Mouse (Mus musculus): ENCODE measurements around the gene Minar1. TPM values are rescaled to one million over a fixed set of nuclear protein-coding genes. Genes with fewer than 3 reads are reported as not detected.

Gene Minar1
- total and polyA plus RNA-seq, 2 experiments: not detected

DNA sequence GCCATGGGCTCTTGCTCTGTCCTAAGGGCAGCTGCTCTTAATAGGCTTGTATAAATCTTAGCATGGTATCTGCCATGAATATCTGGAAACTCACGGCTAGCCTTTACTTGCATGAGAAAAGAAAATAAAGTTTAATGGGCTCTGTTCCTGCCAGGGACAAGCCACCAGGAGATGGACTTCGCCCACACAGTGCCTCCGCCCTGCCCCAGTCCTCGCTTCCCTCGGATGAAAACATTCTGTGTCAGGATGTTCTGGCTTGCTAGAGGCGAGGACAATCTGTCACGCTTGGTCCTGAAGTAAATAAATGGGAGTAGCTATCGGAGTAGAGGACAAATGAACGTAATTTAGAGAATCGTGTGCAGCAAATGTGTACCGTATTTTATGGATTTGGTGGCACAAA is 16.7 kb downstream of the Minar1 start:
- 46% methylated on average over 11 of the region's 11 CpGs for WGBS

DNA sequence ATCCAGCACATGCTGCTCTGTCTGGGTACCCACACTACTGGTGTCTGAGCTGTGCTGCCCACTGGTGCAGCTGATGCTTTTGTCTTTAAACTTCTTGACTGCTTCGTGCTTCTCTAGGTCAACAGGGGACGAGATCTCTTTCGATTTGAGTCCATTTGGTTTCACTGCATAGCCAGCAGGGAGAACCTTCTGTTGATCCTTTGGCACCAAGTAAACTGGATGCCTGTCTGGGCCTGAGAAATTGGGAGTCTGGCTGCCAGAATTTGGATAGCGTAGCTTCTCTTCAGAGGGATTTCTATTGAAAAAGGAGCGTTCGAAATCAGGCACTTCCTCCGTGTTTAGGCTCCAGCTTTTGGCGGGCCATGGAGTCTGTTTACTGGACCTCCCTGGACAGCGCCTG is 21.0 kb downstream of the Minar1 start:
- DNase-seq (ENCODE audit: extremely low read depth, low read depth, low spot score): no peak
- Histone ChIP-seq H3K4me1 (ENCODE audit: control insufficient read depth, insufficient read depth, low read length) (no peaks in the 10 kb centered on the region), H3K27me3 (ENCODE audit: control insufficient read depth, insufficient read depth, low read length) (no peaks in the 10 kb centered on the region), H3K4me3 (ENCODE audit: insufficient read depth, low read depth, low read length) (no peak overlapping the region), H3K79me2 (ENCODE audit: control insufficient read depth, insufficient read depth, low read length) (no peaks in the 10 kb centered on the region), H3K36me3 (ENCODE audit: control insufficient read depth, insufficient read depth, low read length) (no peaks in the 10 kb centered on the region), H3K9ac (ENCODE audit: low read depth, low read length) (no peak overlapping the region), H3K27ac (replicated peaks; ENCODE audit: insufficient read depth, low read depth, low read length) (no peak overlapping the region)
- TF ChIP-seq POLR2A (IDR thresholded peaks at IDR 0.05; ENCODE audit: extremely low read depth, insufficient read depth, low read length) (no peak), CTCF (IDR thresholded peaks at IDR 0.05; ENCODE audit: low read depth, low read length) (no peak)
- WGBS: 88% methylated on average over 9 of the region's 9 CpGs

More for the DNA sequence above, 16.7 kb downstream of the Minar1 start:
- DNase-seq (ENCODE audit: extremely low read depth, low read depth, low spot score): no peak
- H3K79me2 ChIP-seq (ENCODE audit: control insufficient read depth, insufficient read depth, low read length): no peaks in the 10 kb centered on the region
- no peak overlapping the region for H3K4me3 ChIP-seq (ENCODE audit: insufficient read depth, low read depth, low read length)
- no peaks in the 10 kb centered on the region for H3K27me3 ChIP-seq (ENCODE audit: control insufficient read depth, insufficient read depth, low read length)
- no peak overlapping the region for H3K9ac ChIP-seq (ENCODE audit: low read depth, low read length)
- TF ChIP-seq CTCF (IDR thresholded peaks at IDR 0.05; ENCODE audit: low read depth, low read length) (no peak), POLR2A (IDR thresholded peaks at IDR 0.05; ENCODE audit: extremely low read depth, insufficient read depth, low read length) (no peak)
- H3K36me3 ChIP-seq (ENCODE audit: control insufficient read depth, insufficient read depth, low read length): no peaks in the 10 kb centered on the region
- H3K27ac ChIP-seq (replicated peaks; ENCODE audit: insufficient read depth, low read depth, low read length): no peak overlapping the region
- H3K4me1 ChIP-seq (ENCODE audit: control insufficient read depth, insufficient read depth, low read length): no peaks in the 10 kb centered on the region

- WGBS: 87% methylated on average over 7 of the region's 7 CpGs
- H3K27ac ChIP-seq (replicated peaks; ENCODE audit: insufficient read depth, low read depth, low read length): no peak overlapping the region
- H3K4me3 ChIP-seq (ENCODE audit: insufficient read depth, low read depth, low read length): no peak overlapping the region
- no peaks in the 10 kb centered on the region for H3K4me1 ChIP-seq (ENCODE audit: control insufficient read depth, insufficient read depth, low read length)
- no peak overlapping the region for H3K9ac ChIP-seq (ENCODE audit: low read depth, low read length)
- TF ChIP-seq CTCF (IDR thresholded peaks at IDR 0.05; ENCODE audit: low read depth, low read length) (no peak), POLR2A (IDR thresholded peaks at IDR 0.05; ENCODE audit: extremely low read depth, insufficient read depth, low read length) (no peak)
- H3K27me3 ChIP-seq (ENCODE audit: control insufficient read depth, insufficient read depth, low read length): no peaks in the 10 kb centered on the region
- no peaks in the 10 kb centered on the region for H3K79me2 ChIP-seq (ENCODE audit: control insufficient read depth, insufficient read depth, low read length)
- DNase-seq (ENCODE audit: extremely low read depth, low read depth, low spot score): no peak
- H3K36me3 ChIP-seq (ENCODE audit: control insufficient read depth, insufficient read depth, low read length): no peaks in the 10 kb centered on the region
These were observed 22.2 kb downstream of the Minar1 start for GRCm38 (mm10) chr9:89600677-89601076.

DNA sequence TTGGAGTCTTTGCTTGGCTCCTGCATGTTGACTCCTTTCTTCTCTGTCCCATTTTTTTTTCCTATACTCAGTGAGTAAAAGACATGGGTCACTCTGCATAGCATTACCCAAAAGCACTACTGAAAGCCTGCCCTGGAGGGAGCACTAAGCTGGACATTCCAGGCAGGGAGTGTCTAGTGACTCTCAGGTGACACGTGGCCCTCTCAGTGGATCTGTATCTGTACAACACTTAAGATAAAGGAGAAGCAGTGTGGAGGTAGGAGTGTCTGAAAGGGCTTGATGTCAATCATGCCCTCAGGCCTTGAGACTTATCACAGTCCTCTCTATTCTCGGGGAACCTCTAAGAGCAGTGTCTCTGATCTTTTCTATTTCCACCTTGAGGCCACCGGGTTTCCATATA is 25.9 kb downstream of the Minar1 start:
- Histone ChIP-seq H3K36me3 (ENCODE audit: control insufficient read depth, insufficient read depth, low read length) (no peaks in the 10 kb centered on the region), H3K27ac (replicated peaks; ENCODE audit: insufficient read depth, low read depth, low read length) (no peak overlapping the region), H3K9ac (ENCODE audit: low read depth, low read length) (no peak overlapping the region), H3K4me3 (ENCODE audit: insufficient read depth, low read depth, low read length) (no peak overlapping the region), H3K79me2 (ENCODE audit: control insufficient read depth, insufficient read depth, low read length) (no peaks in the 10 kb centered on the region), H3K27me3 (ENCODE audit: control insufficient read depth, insufficient read depth, low read length) (no peaks in the 10 kb centered on the region), H3K4me1 (ENCODE audit: control insufficient read depth, insufficient read depth, low read length) (no peaks in the 10 kb centered on the region)
- no peak for DNase-seq (ENCODE audit: extremely low read depth, low read depth, low spot score)
- TF ChIP-seq POLR2A (IDR thresholded peaks at IDR 0.05; ENCODE audit: extremely low read depth, insufficient read depth, low read length) (no peak), CTCF (IDR thresholded peaks at IDR 0.05; ENCODE audit: low read depth, low read length) (no peak)
- 50% methylated on average over 3 of the region's 3 CpGs for WGBS

- no peak overlapping the region for H3K27ac ChIP-seq (replicated peaks; ENCODE audit: insufficient read depth, low read depth, low read length)
- H3K36me3 ChIP-seq (ENCODE audit: control insufficient read depth, insufficient read depth, low read length): no peaks in the 10 kb centered on the region
- 86% methylated on average over 5 of the region's 5 CpGs for WGBS
- no peak for DNase-seq (ENCODE audit: extremely low read depth, low read depth, low spot score)
- no peak for TF ChIP-seq CTCF (IDR thresholded peaks at IDR 0.05; ENCODE audit: low read depth, low read length)
- TF ChIP-seq POLR2A (IDR thresholded peaks at IDR 0.05; ENCODE audit: extremely low read depth, insufficient read depth, low read length): no peak
- H3K79me2 ChIP-seq (ENCODE audit: control insufficient read depth, insufficient read depth, low read length): no peaks in the 10 kb centered on the region
- no peak overlapping the region for H3K9ac ChIP-seq (ENCODE audit: low read depth, low read length)
- no peaks in the 10 kb centered on the region for H3K27me3 ChIP-seq (ENCODE audit: control insufficient read depth, insufficient read depth, low read length)
- H3K4me1 ChIP-seq (ENCODE audit: control insufficient read depth, insufficient read depth, low read length): no peaks in the 10 kb centered on the region
- no peak overlapping the region for H3K4me3 ChIP-seq (ENCODE audit: insufficient read depth, low read depth, low read length)
These were observed 26.5 kb downstream of the Minar1 start for GRCm38 (mm10) chr9:89596392-89596791.

GRCm38 (mm10) chr9:89592391-89592790 is 30.5 kb downstream of the Minar1 start:
- no peak for TF ChIP-seq POLR2A (IDR thresholded peaks at IDR 0.05; ENCODE audit: extremely low read depth, insufficient read depth, low read length)
- TF ChIP-seq CTCF (IDR thresholded peaks at IDR 0.05; ENCODE audit: low read depth, low read length): no peak
- 66% methylated on average over 3 of the region's 3 CpGs for WGBS
- no peak overlapping the region for H3K27ac ChIP-seq (replicated peaks; ENCODE audit: insufficient read depth, low read depth, low read length)

More at GRCm38 (mm10) chr9:89592391-89592790, 30.5 kb downstream of the Minar1 start:
- H3K36me3 ChIP-seq (ENCODE audit: control insufficient read depth, insufficient read depth, low read length): no peaks in the 10 kb centered on the region
- H3K9ac ChIP-seq (ENCODE audit: low read depth, low read length): no peak overlapping the region
- no peaks in the 10 kb centered on the region for H3K79me2 ChIP-seq (ENCODE audit: control insufficient read depth, insufficient read depth, low read length)
- DNase-seq (ENCODE audit: extremely low read depth, low read depth, low spot score): no peak
- no peaks in the 10 kb centered on the region for H3K27me3 ChIP-seq (ENCODE audit: control insufficient read depth, insufficient read depth, low read length)
- no peaks in the 10 kb centered on the region for H3K4me1 ChIP-seq (ENCODE audit: control insufficient read depth, insufficient read depth, low read length)
- no peak overlapping the region for H3K4me3 ChIP-seq (ENCODE audit: insufficient read depth, low read depth, low read length)
